Mouse (Mus musculus) cerebellum, postnatal 10 days (tissue): Measurements from ENCODE around the gene Syngr2.
"Not testable (repeated sequence)": the region's sequence is repeated elsewhere in the genome, so short reads cannot be mapped to it uniquely, and the experiment has no call there.

Experiments used
- DNase-seq, 2 experiments: peaks; one replicate each; pipeline ENCODE4 v3.0.0; 2021; ENCODE audit warnings: mixed read lengths in 2 of 2

Syngr2 gene

GRCm38 (mm10) chr11:117813867-117814266, 4.4 kb downstream of the Syngr2 start:
- no peak for DNase-seq

- no peak for DNase-seq
Observed at GRCm38 (mm10) chr11:117814704-117815366, 5.4 kb downstream of the Syngr2 start.

- not testable (repeated sequence) for DNase-seq
Observed at GRCm38 (mm10) chr11:117815850-117816249, 6.4 kb downstream of the Syngr2 start.

- no peak for DNase-seq
Observed at GRCm38 (mm10) chr11:117816389-117816996, 7.0 kb downstream of the Syngr2 start.

- DNase-seq, result peak in 1 of 2 experiments; percentile 42
Observed at GRCm38 (mm10) chr11:117819095-117819494, 9.6 kb downstream of the Syngr2 start.

GRCm38 (mm10) chr11:117820173-117820572, 10.7 kb downstream of the Syngr2 start:
- no peak for DNase-seq

GRCm38 (mm10) chr11:117821868-117822267, 12.4 kb downstream of the Syngr2 start:
- DNase-seq, result no peak

GRCm38 (mm10) chr11:117822728-117823241, 13.3 kb downstream of the Syngr2 start:
- DNase-seq, result no peak

GRCm38 (mm10) chr11:117823411-117823810, 13.9 kb downstream of the Syngr2 start:
- no peak for DNase-seq

GRCm38 (mm10) chr11:117824060-117824969, 14.8 kb downstream of the Syngr2 start:
- peak; percentile 84 to 88 for DNase-seq

- DNase-seq, result peak; percentile 72 to 75
Observed at GRCm38 (mm10) chr11:117825333-117826101, 16.0 kb downstream of the Syngr2 start, which contains the start of the genes Afmid and Tk1. Gene Afmid, plus strand, starts transcription at chr11:117825924. Gene Tk1, minus strand, starts transcription at chr11:117826092.

- DNase-seq, result no peak
Observed at GRCm38 (mm10) chr11:117826164-117826563, 16.7 kb downstream of the Syngr2 start.

- no peak for DNase-seq
Observed at GRCm38 (mm10) chr11:117826916-117827315, 17.4 kb downstream of the Syngr2 start.

- no peak for DNase-seq
Observed at GRCm38 (mm10) chr11:117827386-117827785, 17.9 kb downstream of the Syngr2 start.

GRCm38 (mm10) chr11:117828149-117828887, 18.9 kb downstream of the Syngr2 start:
- DNase-seq, result peak; percentile 51 to 58

- peak; percentile 64 to 71 for DNase-seq
Observed at GRCm38 (mm10) chr11:117828888-117829604, 19.6 kb downstream of the Syngr2 start.

GRCm38 (mm10) chr11:117829671-117830215, 20.3 kb downstream of the Syngr2 start:
- no peak for DNase-seq

- no peak for DNase-seq
Observed at GRCm38 (mm10) chr11:117830401-117830800, 20.9 kb downstream of the Syngr2 start.

GRCm38 (mm10) chr11:117832086-117832969, 22.9 kb downstream of the Syngr2 start:
- DNase-seq, result peak; percentile 69 to 76
